Mouse (Mus musculus) Patski (cell line): ENCODE measurements around the gene Ephb6. TPM values are rescaled to one million over a fixed set of nuclear protein-coding genes. Genes with fewer than 3 reads are reported as not detected.

Source experiments
- ATAC-seq: fragments of 100-300 bp; one replicate; pipeline ENCODE4 v1.8.0; 2021
- CTCF ChIA-PET: fragments of 350-600 bp; sonication (Branson Sonifier 250); formaldehyde crosslinking; loops from one replicate; lab custom pipeline; 2022; ENCODE audit warnings: inconsistent platforms; lab: Charles Lee
- POLR2A ChIA-PET: fragments of 350-600 bp; sonication (Branson Sonifier 250); formaldehyde crosslinking; loops from one replicate; lab custom pipeline; 2022; ENCODE audit warnings: antibody characterized with exemption, inconsistent platforms; lab: Charles Lee
- DNase-seq: peaks from one replicate; pipeline ENCODE4 v3.0.0-alpha.2; 2011; ENCODE audit warnings: low read depth, low spot score
- H3K27me3 ChIP-seq: fragments of 371-371 bp; one replicate; pipeline ENCODE4 v1.5.1; 2021
- CTCF ChIP-seq: fragments of 100-300 bp; IDR thresholded peaks from one replicate; pipeline ENCODE4 v1.5.1; 2021
- in situ Hi-C: fragments of 300-500 bp; cut with MboI; formaldehyde crosslinking; loops from 3 replicates; pipeline ENCODE4 v1.11.1; 2018; ENCODE audit warnings: low pct_unique_long_range_greater_than_20kb, mixed read lengths
- polyA plus RNA-seq: library from polyadenylated mRNA; unstranded; gene quantifications from one replicate; pipeline ENCODE4 v1.2.3, GENCODE M21; 2021

Gene Ephb6
- polyA plus RNA-seq, 1 experiment from 2014 or later = 35.5 TPM

GRCm38 (mm10) chr6:41569078-41569477 lies 36.2 kb upstream of the Ephb6 start:
- ChIA-PET POLR2A (no interaction called here), CTCF (interaction anchor here (0.9 kb wide), 1 partner anchor 35 kb away, joined by 3 read pairs; no protein-coding TSS in a partner anchor)
- in situ Hi-C loops = loop anchor here (25.0 kb wide), 1 partner anchor 1718 kb away; no protein-coding TSS in a partner anchor

GRCm38 (mm10) chr6:41576526-41577097 lies 28.7 kb upstream of the Ephb6 start:
- H3K27me3 ChIP-seq = no peaks in the 10 kb centered on the region
- no peak for DNase-seq
- TF ChIP-seq CTCF = no peak
- peak; percentile 61 for ATAC-seq
- in situ Hi-C loops = no loop called here
- CTCF ChIA-PET = interaction anchor here (1.6 kb wide), 1 partner anchor 13 kb away, joined by 4 read pairs; no protein-coding TSS in a partner anchor
- POLR2A ChIA-PET = no interaction called here

More at GRCm38 (mm10) chr6:41569078-41569477, 36.2 kb upstream of the Ephb6 start:
- H3K27me3 ChIP-seq = peaks cover 4% of the 10 kb centered on the region
- TF ChIP-seq CTCF = no peak
- DNase-seq (no peak), ATAC-seq (no peak)

- ATAC-seq (peak; percentile 58), DNase-seq (no peak)
- in situ Hi-C loops = no loop called here
- ChIA-PET CTCF (interaction anchor here (1.6 kb wide), 1 partner anchor 14 kb away, joined by 4 read pairs; no protein-coding TSS in a partner anchor), POLR2A (no interaction called here)
- TF ChIP-seq CTCF = no peak
- H3K27me3 ChIP-seq = no peaks in the 10 kb centered on the region
These were observed 28.0 kb upstream of the Ephb6 start for GRCm38 (mm10) chr6:41577297-41577696.

- no peaks in the 10 kb centered on the region for H3K27me3 ChIP-seq
- in situ Hi-C loops = no loop called here
- ATAC-seq (no peak), DNase-seq (no peak)
- ChIA-PET CTCF (interaction anchor here (1.1 kb wide), 1 partner anchor 21 kb away, joined by 3 read pairs; no protein-coding TSS in a partner anchor), POLR2A (no interaction called here)
- no peak for TF ChIP-seq CTCF
These were observed 24.0 kb upstream of the Ephb6 start for GRCm38 (mm10) chr6:41581295-41581694.

- no peak for TF ChIP-seq CTCF
- no peak for DNase-seq
- no peak for ATAC-seq
- no peaks in the 10 kb centered on the region for H3K27me3 ChIP-seq
- in situ Hi-C loops = no loop called here
- ChIA-PET CTCF (interaction anchor here (1.1 kb wide), 1 partner anchor 22 kb away, joined by 3 read pairs; no protein-coding TSS in a partner anchor), POLR2A (no interaction called here)
These were observed 23.1 kb upstream of the Ephb6 start for GRCm38 (mm10) chr6:41582189-41582588.

- ChIA-PET POLR2A (interaction anchor here (0.6 to 0.7 kb wide), 4 partner anchors 29 to 139 kb away, joined by 3 to 8 read pairs (median 6); no protein-coding TSS in a partner anchor), CTCF (interaction anchor here (0.7 to 1.9 kb wide), 6 partner anchors 9 to 718 kb away, joined by 3 to 7 read pairs (median 3); no protein-coding TSS in a partner anchor)
- DNase-seq (no peak), ATAC-seq (peak; percentile 42)
- in situ Hi-C loops = loop anchor here (5.0 to 25.0 kb wide), 2 partner anchors 653 to 983 kb away; partner anchors contain the start of gene Tcaf3
- no peaks in the 10 kb centered on the region for H3K27me3 ChIP-seq
- no peak for TF ChIP-seq CTCF
These were observed 756 bp upstream of the Ephb6 start for GRCm38 (mm10) chr6:41604401-41605050.

GRCm38 (mm10) chr6:41605794-41606104 lies 467 bp downstream of the Ephb6 start:
- in situ Hi-C loops = loop anchor here (5.0 to 25.0 kb wide), 2 partner anchors 652 to 982 kb away; partner anchors contain the start of gene Tcaf3
- no peak for DNase-seq
- CTCF ChIA-PET = interaction anchor here (1.5 to 1.6 kb wide), 2 partner anchors 10 to 12 kb away, joined by 4 read pairs; no protein-coding TSS in a partner anchor

GRCm38 (mm10) chr6:41606214-41606613 lies 932 bp downstream of the Ephb6 start:
- CTCF ChIA-PET = interaction anchor here (1.3 to 1.6 kb wide), 2 partner anchors 12 to 16 kb away, joined by 3 to 4 read pairs; no protein-coding TSS in a partner anchor
- ATAC-seq = peak; percentile 45
- no peaks in the 10 kb centered on the region for H3K27me3 ChIP-seq
- no peak for TF ChIP-seq CTCF
- in situ Hi-C loops = loop anchor here (5.0 to 25.0 kb wide), 2 partner anchors 651 to 981 kb away; partner anchors contain the start of gene Tcaf3
- DNase-seq = peak; percentile 41
- POLR2A ChIA-PET = no interaction called here

More at GRCm38 (mm10) chr6:41605794-41606104, 467 bp downstream of the Ephb6 start:
- no peaks in the 10 kb centered on the region for H3K27me3 ChIP-seq
- peak; percentile 3 for ATAC-seq
- POLR2A ChIA-PET = no interaction called here
- TF ChIP-seq CTCF = no peak

- no peak for DNase-seq
- ChIA-PET POLR2A (no interaction called here), CTCF (interaction anchor here (0.9 kb wide), 2 partner anchors 9 to 59 kb away, joined by 3 to 4 read pairs; no protein-coding TSS in a partner anchor)
- ATAC-seq = no peak
- no peak for TF ChIP-seq CTCF
- in situ Hi-C loops = loop anchor here (5.0 to 25.0 kb wide), 2 partner anchors 650 to 980 kb away; partner anchors contain the start of gene Tcaf3
- no peaks in the 10 kb centered on the region for H3K27me3 ChIP-seq
These were observed 2.4 kb downstream of the Ephb6 start for GRCm38 (mm10) chr6:41607637-41608036.

- ChIA-PET POLR2A (no interaction called here), CTCF (no interaction called here)
- TF ChIP-seq CTCF = no peak
- in situ Hi-C loops = loop anchor here (25.0 kb wide), 1 partner anchor 967 kb away; the partner anchor contains the start of gene Tcaf3
- no peaks in the 10 kb centered on the region for H3K27me3 ChIP-seq
- ATAC-seq (no peak), DNase-seq (no peak)
These were observed 15.0 kb downstream of the Ephb6 start for GRCm38 (mm10) chr6:41620173-41620798.
